Mouse (Mus musculus): Measurements from ENCODE around the gene Slc35d3.

DNA sequence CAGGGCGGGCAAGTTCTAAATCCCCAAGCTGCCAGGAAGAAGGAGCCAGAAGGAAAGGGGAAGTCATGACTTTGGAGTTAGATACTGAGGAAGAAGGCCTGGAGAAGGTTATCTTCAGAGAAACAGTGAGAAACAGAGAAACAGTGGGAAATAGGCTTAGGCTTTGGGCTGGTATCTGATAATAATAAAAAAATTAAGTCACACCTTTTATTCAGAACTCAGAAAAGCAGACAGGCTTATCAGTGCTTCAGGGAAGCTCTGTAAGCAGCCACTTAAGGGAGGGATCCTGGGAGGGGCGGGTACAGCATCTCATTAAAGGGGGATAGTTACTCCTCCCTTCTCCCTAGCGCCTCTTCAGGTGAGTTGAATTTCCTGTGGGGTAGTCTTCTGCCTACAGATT, 30.3 kb downstream of the Slc35d3 start:
- TF ChIP-seq CTCF (IDR thresholded peaks at IDR 0.05; ENCODE audit: borderline replicate concordance, insufficient read depth, low read depth, low read length) (no peak), POLR2A (IDR thresholded peaks at IDR 0.05; ENCODE audit: borderline replicate concordance, insufficient read depth, low read length) (no peak)
